Comparison of ENCODE assay signal across 8 mouse cellular contexts in the genomic region with DNA sequence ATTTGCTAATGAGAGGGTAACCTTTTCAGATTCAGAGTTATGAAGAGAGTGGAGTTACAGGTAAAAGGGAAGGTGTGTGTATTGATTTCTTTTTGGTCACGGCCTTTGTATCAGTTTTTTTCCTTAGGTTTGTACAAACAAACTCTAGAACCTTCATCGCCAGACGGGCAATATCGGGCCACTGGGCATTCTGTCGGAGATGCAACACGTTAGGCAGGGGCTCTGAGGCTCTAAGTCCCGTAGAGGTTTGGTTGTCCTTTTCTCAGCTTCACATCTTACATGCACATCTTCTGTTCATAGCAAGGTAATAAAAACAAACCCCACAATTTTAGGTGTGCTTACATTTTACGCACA. TPM values are rescaled to one million over a fixed set of nuclear protein-coding genes. Genes with fewer than 3 reads are reported as not detected.
DNase-seq lines count a peak whose midpoint lies in the region; ATAC-seq lines count a peak whose summit lies in the region.

No protein-coding gene starts in this region.

- WGBS in heart, embryonic 15.5 days = 5% methylated on average over 8 of the region's 8 CpGs
- 5% methylated on average over 8 of the region's 8 CpGs for WGBS in hindbrain, embryonic 10.5 days

- H3K4me1 ChIP-seq in heart, embryonic 15.5 days (replicated peaks) = peaks cover 30% of the 10 kb centered on the region
- H3K4me1 ChIP-seq in hindbrain, embryonic 10.5 days (replicated peaks) = peaks cover 42% of the 10 kb centered on the region

- no peaks in the 10 kb centered on the region for H3K9me3 ChIP-seq in heart, embryonic 15.5 days (replicated peaks)
- H3K9me3 ChIP-seq in hindbrain, embryonic 10.5 days = no peaks in the 10 kb centered on the region

- no peaks in the 10 kb centered on the region for H3K36me3 ChIP-seq in heart, embryonic 15.5 days
- H3K36me3 ChIP-seq in hindbrain, embryonic 10.5 days = peaks cover 11% of the 10 kb centered on the region; the same call in 1 of the 2 replicates

- ATAC-seq in heart, embryonic 15.5 days (replicated peaks; ENCODE audit: insufficient number of reproducible peaks, insufficient read depth, low FRiP score, low read depth) = no peak; the same call in 1 of the 2 replicates
- peak; percentile 4 for ATAC-seq in activated CD4-positive, CD25-positive, alpha-beta regulatory T cell, adult 4 months
- ATAC-seq in megakaryocyte-erythroid progenitor cell, adult 5-6 weeks (replicated peaks; ENCODE audit: low FRiP score, low TSS enrichment, poor library complexity, severe bottlenecking) = peak; percentile 47

- peak overlapping the region; percentile 91 for H3K27ac ChIP-seq in heart, embryonic 15.5 days
- H3K27ac ChIP-seq in hindbrain, embryonic 10.5 days = peak overlapping the region; percentile 98

- no peaks in the 10 kb centered on the region for H3K27me3 ChIP-seq in heart, embryonic 15.5 days
- H3K27me3 ChIP-seq in hindbrain, embryonic 10.5 days (ENCODE audit: insufficient read depth, poor library complexity, severe bottlenecking) = no peaks in the 10 kb centered on the region

- peak overlapping the region; percentile 90 for H3K4me3 ChIP-seq in heart, embryonic 15.5 days
- peak overlapping the region; percentile 85 for H3K4me3 ChIP-seq in hindbrain, embryonic 10.5 days

- H3K4me2 ChIP-seq in heart, embryonic 15.5 days = peak overlapping the region; percentile 71

- H3K9ac ChIP-seq in heart, embryonic 15.5 days = peak overlapping the region; percentile 92

- DNase-seq in heart, adult 9 months (ENCODE audit: low spot score in 2 of 2) = no peak
- DNase-seq in hindbrain, embryonic 10.5 days (ENCODE audit: low spot score) = no peak
- DNase-seq in thymus, postnatal 0 days (ENCODE audit: low spot score) = no peak
- no peak for DNase-seq in spleen, postnatal 4 days (ENCODE audit: low spot score in 2 of 2)
- no peak for DNase-seq in adrenal gland, adult 8-10 months

RNA-seq across cellular contexts. Expression of gene Zbtb41, which starts 0.6 kb away (rescaled TPM):
- 6.5 and 6.9 TPM in 2 replicates for polyA plus RNA-seq in heart, embryonic 15.5 days (2015; fragmentation: Nextera tagmentation; extraction: Ambion mirVana)
- polyA plus RNA-seq in activated CD4-positive, CD25-positive, alpha-beta regulatory T cell, adult 4 months (2017; shearing (Covaris generic)) = 1 to 10 TPM; 6.1 to 7.0 TPM
- 9.0 and 11.2 TPM in 2 replicates for polyA plus RNA-seq in hindbrain, embryonic 10.5 days (2016; fragmentation: Nextera tagmentation; extraction: Ambion mirVana)
- 12.6 and 13.3 TPM in 2 replicates for total RNA-seq in megakaryocyte-erythroid progenitor cell, adult 5-6 weeks (2014; fragmentation: Nextera tagmentation)
- 14.1 and 30.5 TPM in 2 replicates for total RNA-seq in megakaryocyte-erythroid progenitor cell, adult 5-6 weeks (2017)
- polyA plus RNA-seq in thymus, postnatal 0 days (2015; fragmentation: Nextera tagmentation; extraction: Ambion mirVana) = 4.3 and 4.9 TPM in 2 replicates
- 10 to 100 TPM; 32.2 to 46.3 (median 37.4) TPM for total RNA-seq in adrenal gland, adult 8-10 months (2022)

RNA-seq across cellular contexts. Expression of gene Aspm, which starts 33.1 kb away (rescaled TPM):
- polyA plus RNA-seq in heart, embryonic 15.5 days (2015; fragmentation: Nextera tagmentation; extraction: Ambion mirVana) = 10.6 and 10.8 TPM in 2 replicates
- polyA plus RNA-seq in activated CD4-positive, CD25-positive, alpha-beta regulatory T cell, adult 4 months (2017; shearing (Covaris generic)) = 1 to 10 TPM; 2.9 to 4.2 TPM
- polyA plus RNA-seq in hindbrain, embryonic 10.5 days (2016; fragmentation: Nextera tagmentation; extraction: Ambion mirVana) = 16.5 and 22.1 TPM in 2 replicates
- total RNA-seq in megakaryocyte-erythroid progenitor cell, adult 5-6 weeks (2014; fragmentation: Nextera tagmentation) = 26.5 and 32.8 TPM in 2 replicates
- 44.5 and 49.7 TPM in 2 replicates for total RNA-seq in megakaryocyte-erythroid progenitor cell, adult 5-6 weeks (2017)
- polyA plus RNA-seq in thymus, postnatal 0 days (2015; fragmentation: Nextera tagmentation; extraction: Ambion mirVana) = 14.9 and 15.6 TPM in 2 replicates
- 1 to 10 TPM in 1 of 4 experiments, under 1 TPM in 3; 0.67 to 1.5 (median 0.84) TPM for total RNA-seq in adrenal gland, adult 8-10 months (2022)

RNA-seq across cellular contexts. Expression of gene Crb1, which starts 44.6 kb away (rescaled TPM):
- 0.04 and 0.09 TPM in 2 replicates for polyA plus RNA-seq in heart, embryonic 15.5 days (2015; fragmentation: Nextera tagmentation; extraction: Ambion mirVana)
- polyA plus RNA-seq in activated CD4-positive, CD25-positive, alpha-beta regulatory T cell, adult 4 months (2017; shearing (Covaris generic)) = not detected
- polyA plus RNA-seq in hindbrain, embryonic 10.5 days (2016; fragmentation: Nextera tagmentation; extraction: Ambion mirVana) = 1.3 and 1.7 TPM in 2 replicates
- total RNA-seq in megakaryocyte-erythroid progenitor cell, adult 5-6 weeks (2014; fragmentation: Nextera tagmentation) = not detected in 2 replicates
- total RNA-seq in megakaryocyte-erythroid progenitor cell, adult 5-6 weeks (2017) = not detected in 2 replicates
- polyA plus RNA-seq in thymus, postnatal 0 days (2015; fragmentation: Nextera tagmentation; extraction: Ambion mirVana) = not detected in 2 replicates
- total RNA-seq in adrenal gland, adult 8-10 months (2022) = not detected
